Mouse (Mus musculus): ENCODE data around the gene Tescl.
A peak's percentile ranks its signal among the peaks of the same experiment; 100 is the strongest.

Gene Tescl

GRCm38 (mm10) chr7:24298973-24299708, 34.6 kb downstream of the Tescl start:
- DNase-seq, result peak; percentile 58 to 67

DNA sequence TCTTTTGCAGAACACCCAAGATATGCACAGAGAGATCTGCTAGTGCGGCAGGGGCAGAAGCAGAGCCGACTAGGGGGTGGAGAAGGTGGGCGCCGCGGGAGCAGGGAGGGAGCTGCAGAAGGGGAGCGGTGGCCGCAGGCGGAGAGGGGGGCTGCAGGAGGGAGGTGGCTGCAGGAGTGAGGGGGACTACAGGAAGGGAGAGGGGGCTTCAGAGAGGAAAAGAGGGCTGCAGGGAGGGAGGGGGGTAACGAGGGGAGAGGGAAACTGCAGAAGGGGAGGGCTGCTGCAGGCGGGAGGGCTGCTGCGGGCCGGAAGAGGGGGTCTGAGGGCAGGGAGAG, 35.1 kb downstream of the Tescl start:
- DNase-seq, result peak; percentile 26 to 28

DNA sequence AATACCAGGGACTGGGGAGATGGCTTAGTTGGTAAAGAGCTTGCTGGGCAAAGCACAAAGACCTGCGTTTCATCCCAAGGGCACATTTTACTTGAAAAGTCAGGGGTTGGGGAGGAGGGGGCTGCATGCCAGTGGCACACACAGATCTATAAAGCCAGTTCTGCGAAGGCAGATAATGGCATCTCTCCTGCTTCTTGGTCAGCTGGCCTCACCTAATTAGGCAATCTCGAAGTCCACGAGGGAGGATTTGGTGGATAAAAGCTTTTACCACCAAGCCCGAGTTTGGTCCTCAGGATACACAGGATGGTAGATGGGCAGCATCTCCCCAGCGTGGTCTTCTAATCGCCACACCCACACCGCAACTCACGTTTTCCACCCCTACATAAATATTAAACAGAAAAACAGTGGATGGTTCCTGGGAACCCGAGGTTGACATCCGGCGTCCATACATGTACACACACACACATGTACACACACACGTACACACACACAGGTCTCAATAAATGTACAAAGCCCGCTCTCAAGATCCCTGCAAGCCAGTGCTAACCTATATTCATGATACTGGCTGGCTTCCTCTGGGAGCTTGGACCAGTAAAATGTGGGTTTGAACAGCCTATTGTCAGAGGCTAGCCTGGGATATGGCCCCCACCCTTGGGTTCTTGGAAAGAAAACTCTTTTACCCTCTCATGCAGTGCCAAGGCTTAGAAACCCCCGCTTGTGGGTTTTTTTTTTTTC, 36.2 kb downstream of the Tescl start:
- DNase-seq, result no peak

- DNase-seq, result no peak
Observed at GRCm38 (mm10) chr7:24296386-24296785, 37.4 kb downstream of the Tescl start.

DNA sequence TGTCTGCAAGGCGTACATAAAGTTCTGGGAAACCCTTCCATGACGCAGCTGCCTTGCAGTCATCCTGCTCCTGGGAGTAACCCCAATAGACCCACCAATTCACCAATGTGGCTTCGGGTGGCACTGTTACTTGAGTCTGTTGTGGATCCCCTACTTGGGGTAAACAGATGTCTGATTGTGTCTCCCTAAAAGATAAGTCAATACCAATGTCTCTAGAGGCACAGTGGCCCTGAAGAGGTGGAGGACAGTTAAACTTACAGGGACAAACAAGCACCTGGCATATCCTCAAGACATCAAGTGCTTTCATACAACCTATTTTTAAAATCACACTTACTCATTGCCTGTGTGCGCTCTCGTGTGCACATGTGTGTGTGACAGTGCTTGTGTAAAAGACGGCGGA, 38.4 kb downstream of the Tescl start:
- DNase-seq, result no peak

DNA sequence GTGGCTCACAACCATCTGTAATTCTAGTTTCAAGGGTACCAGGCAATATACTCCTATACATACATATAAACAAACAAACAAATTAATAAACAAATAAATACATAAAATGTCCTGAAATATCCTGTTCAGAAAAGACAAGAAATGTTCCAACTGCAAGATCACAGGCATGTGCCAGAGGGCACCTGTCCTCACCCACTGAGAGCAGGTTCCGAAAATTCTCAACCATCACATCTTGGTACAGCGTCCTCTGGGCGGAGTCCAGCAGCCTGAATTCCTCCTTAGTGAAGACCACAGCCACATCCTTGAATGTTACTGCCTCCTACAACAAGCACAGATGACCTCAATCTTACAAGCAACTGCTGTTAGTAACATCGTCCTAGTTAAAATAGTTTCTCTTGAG, 39.0 kb downstream of the Tescl start:
- no peak for DNase-seq

DNA sequence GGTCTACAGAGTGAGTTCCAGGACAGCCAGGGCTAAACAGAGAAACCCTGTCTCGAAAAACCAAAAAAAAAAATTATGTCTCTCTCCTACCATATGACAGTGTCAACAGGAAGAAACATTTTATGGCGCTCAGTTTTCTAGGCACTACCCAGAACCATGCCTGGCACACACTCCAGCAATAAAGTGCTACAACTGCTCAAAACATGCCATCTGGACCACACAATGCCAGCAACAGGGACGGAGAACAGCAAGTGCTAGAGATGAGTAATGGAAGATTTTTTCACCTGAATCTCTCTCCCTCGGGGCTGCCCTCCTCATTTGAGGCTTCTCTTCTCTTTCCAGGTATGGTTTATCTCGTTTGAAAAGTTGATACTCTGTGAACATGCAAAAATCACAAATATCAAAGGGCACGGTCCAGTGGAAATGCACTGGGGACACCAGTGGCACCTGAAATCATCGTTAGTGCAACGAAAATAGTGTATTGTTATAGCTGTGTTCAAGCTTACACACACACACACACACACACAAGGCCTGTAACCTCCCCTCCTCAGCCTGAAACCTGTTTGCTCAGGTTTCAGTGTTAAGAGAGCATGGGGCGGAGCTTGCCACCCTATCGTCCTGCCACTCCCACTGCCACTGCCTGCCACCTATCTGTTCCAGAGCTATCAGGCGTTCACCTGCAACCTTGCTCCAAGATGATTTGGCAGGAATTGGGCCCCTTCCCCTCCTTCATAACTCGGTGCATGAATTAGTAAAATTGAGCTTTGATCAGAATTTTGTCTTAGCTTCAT, 40.5 kb downstream of the Tescl start:
- DNase-seq, result no peak

DNA sequence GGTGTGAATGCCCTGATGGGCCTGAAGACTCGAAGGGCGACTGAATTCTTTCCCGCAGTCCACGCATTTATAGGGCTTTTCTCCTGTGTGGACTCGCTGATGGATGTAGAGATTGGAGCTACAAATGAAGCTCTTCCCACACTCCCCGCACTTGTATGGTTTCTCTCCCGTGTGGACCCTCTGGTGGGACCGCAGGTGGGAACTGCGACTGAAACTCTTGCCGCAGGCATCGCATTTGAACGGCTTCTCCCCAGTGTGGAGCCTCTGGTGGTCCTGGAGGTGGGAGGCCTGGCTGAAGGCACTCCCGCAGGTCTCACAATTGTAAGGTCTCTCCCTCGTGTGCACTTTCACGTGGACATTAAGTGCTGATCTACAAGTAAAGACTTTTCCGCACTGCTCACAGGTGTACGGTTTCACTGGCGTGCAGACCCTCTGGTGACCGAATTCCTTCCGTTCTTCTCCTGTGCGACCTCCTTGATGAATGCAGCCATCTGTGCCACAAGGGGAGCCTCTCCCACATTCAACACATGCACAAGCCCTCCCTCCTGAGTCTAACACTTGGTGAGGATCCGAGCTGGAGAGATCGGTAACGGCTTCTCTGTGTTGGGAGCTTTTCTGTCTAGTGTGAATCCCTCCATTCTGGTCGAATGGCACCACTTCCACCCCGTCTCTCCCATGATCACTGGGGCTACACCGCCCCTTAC, 42.2 kb downstream of the Tescl start:
- no peak for DNase-seq

GRCm38 (mm10) chr7:24290106-24290693, 43.5 kb downstream of the Tescl start:
- no peak for DNase-seq

GRCm38 (mm10) chr7:24288512-24288911, 45.2 kb downstream of the Tescl start:
- no peak for DNase-seq

GRCm38 (mm10) chr7:24287670-24288069, 46.1 kb downstream of the Tescl start:
- no peak for DNase-seq

DNA sequence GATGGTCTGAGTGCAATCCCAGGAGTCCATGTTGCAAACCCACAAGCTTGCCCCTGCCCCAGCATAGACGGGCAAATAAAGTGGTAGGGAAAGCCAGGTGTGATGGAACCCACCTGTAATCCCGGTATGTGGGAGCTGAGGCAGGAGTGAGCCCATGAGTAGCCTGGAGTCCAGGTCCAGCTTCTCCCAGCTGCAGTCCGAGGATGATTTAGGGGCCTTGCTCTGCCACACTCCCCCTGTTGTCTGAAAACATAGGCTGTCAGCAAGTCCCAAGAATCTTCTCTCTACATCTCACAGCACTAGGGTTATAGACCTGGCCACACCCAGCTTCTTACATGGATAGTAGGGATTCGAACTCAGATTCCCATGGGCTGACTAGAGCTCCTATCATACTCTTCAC, 46.8 kb downstream of the Tescl start:
- DNase-seq, result no peak

DNA sequence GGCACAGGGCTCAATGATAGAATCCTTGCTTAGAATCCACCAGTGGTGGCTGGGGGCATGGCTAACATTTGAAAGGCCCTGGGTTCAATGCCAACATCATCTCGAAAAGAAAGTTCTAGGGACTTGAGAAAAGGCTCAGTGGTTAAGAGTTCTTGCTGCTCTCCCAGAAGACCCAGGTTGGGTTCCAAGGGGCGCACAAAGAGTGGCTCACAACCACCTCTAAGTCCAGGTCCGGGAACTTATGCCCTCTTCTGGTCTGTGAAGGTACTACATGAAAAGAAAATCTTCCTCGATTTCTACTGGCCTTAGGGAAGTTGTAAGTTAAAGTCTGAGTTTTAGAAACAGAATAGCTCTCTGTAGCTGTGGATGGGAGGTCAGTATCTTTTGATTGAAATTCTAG, 47.6 kb downstream of the Tescl start:
- no peak for DNase-seq
